Mouse (Mus musculus): ENCODE data around the gene Nmt1.

Gene Nmt1

GRCm38 (mm10) chr11:103106386-103106785, 78.4 kb downstream of the Nmt1 start:
- no peak for DNase-seq (ENCODE audit: low read depth, low spot score)

DNA sequence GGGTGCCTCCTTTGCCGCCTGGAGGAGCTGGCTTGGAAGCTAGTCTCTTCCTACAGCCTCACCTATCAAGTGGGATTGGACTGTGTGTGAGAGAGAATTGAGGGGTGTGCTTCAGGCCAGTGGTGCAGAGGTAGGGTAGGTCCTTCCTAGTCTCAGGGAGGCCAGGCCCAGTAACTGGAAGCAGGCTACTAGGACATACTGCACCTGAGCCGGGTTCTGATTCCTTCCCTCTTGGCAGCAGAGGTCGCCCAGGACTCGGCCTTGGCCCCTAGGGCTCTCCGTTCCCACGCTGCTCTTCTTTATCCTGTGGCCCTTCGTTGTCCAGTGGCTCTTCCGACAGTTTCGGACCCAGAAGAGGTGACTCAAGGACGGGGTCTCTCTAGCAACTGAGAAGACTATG, 83.3 kb downstream of the Nmt1 start:
- no peak for DNase-seq (ENCODE audit: low read depth, low spot score)

- DNase-seq (ENCODE audit: low read depth, low spot score): no peak
Observed at GRCm38 (mm10) chr11:103111881-103112551, 84.0 kb downstream of the Nmt1 start.

DNA sequence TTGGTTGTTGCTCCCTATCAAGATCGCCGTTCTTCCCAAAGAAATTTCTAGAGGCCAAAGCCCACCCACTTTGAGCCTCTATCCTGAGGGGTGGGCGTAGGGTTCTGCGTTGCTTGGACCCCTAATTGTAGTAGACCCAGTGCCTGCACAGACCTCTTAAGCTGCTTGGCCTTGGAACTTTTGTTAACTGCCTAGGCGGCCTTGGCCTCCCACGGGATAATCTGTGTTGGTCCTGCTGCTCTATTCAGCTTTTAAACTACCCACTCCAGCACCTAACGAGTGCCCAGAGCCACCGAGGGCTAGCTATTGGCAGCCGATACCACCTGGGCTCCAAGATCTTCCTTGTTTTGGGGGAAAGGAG, 84.5 kb downstream of the Nmt1 start:
- DNase-seq (ENCODE audit: low read depth, low spot score): no peak

- no peak for DNase-seq (ENCODE audit: low read depth, low spot score)
Observed at GRCm38 (mm10) chr11:103113005-103113404, 85.0 kb downstream of the Nmt1 start.

DNA sequence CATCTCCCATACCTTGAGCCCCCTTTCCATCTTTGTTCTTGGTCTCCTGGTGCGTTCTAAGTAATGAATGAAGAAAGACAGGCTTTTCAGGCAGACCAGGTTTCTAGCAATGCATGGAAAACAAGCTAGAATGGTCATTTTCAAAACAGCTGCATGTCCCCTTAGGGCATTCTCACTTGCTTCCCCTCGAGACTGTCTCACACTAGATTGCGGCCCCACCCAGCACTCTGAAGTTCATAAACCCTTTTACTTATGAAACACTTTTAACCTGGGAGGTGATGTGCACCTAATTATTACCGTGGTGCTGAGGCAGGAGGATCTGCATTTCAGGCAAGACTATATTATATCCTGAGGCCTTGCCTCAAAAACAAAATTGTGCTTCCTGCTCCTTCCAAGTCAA, 85.8 kb downstream of the Nmt1 start:
- no peak for DNase-seq (ENCODE audit: low read depth, low spot score)

DNA sequence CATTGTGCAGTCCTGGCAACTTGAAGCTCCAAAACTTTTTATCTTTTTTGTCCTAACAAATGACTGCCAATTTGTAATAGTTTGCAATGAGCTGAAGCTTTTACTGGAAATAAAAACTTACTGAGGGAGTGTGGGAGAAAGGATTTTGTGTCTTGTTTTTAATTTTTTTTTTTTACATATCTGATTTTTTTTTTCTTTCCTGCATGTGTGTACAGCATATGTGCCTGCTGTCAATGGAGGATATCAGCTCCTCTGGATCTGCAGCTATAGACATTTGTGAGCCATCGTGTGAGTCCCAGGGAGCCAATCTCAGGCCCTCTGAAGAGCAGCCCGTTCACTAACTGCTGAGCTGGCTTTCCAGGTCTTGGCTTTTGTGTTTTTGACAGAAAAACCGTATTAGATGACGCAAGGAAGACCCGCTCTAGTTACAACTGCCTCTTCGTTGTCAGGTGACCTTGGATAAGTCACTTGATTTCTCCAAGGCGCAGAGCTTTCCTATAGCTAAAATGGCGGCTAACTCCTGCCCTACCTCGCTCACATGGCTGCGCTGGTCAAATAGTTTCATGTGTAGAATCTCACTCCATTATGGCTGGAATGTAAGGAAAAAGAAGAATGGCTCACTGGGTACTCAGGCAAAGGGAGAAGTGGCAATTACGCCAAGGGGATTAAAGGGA, 86.4 kb downstream of the Nmt1 start:
- peak; percentile 74 for DNase-seq (ENCODE audit: low read depth, low spot score)

DNA sequence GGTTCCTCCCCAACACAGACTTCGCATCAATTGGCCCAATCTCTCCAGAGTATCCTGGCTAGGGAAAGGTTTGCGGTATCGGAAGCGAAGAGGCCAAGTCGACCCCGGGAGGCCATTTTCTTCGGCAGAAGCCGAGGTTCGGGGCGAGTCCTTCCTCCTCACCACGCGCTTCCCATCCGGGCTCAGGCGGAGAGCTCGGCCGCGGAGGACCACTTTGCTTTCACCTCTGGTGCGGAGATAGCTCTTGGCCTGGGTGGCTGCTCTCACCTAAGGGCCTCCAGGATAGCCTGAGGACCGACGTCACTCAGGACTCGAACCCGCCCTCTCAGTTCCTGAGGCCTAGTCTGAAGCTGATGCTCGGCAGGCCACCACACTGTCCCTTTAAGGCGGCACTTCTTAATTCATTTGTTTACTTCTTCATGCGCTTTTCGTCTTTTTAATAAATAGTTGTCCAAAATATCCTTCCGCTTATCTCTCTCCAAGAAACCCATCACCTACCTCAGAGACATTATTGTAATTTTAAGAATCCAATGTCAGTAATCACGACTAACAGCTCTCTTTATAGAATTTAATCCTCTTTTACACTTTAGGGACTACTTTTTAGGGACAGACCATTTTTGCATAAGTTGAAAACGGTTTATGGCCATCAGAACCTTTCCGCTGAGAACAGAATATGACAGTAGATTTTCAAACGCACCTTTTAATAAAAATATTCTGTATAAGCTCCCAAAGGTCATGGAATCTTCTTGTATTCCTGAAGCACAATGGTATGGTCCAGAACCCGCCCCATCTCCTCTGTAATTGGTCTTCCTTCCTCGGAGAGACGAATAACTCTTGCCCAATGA, 87.4 kb downstream of the Nmt1 start:
- DNase-seq (ENCODE audit: low read depth, low spot score): peak; percentile 95

GRCm38 (mm10) chr11:103116008-103116818, 88.2 kb downstream of the Nmt1 start, which contains the start of gene Hexim1:
TSS of gene Hexim1 (plus strand) at chr11:103116231.
- DNase-seq (ENCODE audit: low read depth, low spot score): peak; percentile 100

DNA sequence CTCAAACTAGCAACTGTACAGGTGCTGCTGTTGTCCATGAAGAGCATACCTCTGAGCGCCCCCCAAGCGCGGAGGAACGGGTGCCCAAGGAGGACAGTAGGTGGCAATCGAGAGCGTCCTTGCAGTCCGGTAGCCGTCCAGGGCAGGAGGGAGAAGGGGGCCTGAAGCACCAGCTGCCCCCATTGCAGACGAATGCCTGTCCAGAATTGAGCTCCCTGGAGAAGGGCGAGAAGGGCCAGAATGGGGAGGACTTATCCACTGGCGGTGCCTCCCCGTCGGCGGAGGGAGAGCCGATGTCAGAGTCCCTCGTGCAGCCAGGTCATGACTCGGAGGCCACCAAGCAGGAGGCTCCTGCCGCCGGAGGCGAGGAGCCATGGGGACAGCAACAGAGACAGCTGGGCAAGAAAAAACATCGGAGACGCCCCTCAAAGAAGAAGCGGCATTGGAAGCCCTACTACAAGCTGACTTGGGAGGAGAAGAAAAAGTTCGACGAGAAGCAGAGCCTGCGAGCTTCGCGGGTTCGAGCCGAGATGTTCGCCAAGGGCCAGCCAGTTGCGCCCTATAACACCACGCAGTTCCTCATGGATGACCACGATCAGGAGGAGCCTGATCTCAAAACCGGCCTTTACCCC, 89.1 kb downstream of the Nmt1 start:
- DNase-seq (ENCODE audit: low read depth, low spot score): no peak

- DNase-seq (ENCODE audit: low read depth, low spot score): no peak
Observed at GRCm38 (mm10) chr11:103117591-103118009, 89.6 kb downstream of the Nmt1 start.

All from A20 (cell line).